Mouse (Mus musculus) myocyte (in vitro differentiated cells): Measurements from ENCODE around the gene Olfr273. TPM values are rescaled to one million over a fixed set of nuclear protein-coding genes. Genes with fewer than 3 reads are reported as not detected.
"Not testable (repeated sequence)": the region's sequence is repeated elsewhere in the genome, so short reads cannot be mapped to it uniquely, and the experiment has no call there.

Experiments
- H3K27me3 ChIP-seq: one replicate; pipeline ENCODE4 v1.6.1; 2011; ENCODE audit not compliant: control insufficient read depth, insufficient read depth, insufficient read length
- H3K36me3 ChIP-seq: one replicate; pipeline ENCODE4 v1.6.1; 2011; ENCODE audit not compliant: control insufficient read depth, insufficient read depth
- H3K4me2 ChIP-seq: one replicate; pipeline ENCODE4 v1.6.1; 2011; ENCODE audit warnings: low read depth, control low read depth
- H3K4me3 ChIP-seq: one replicate; pipeline ENCODE4 v1.5.1; 2011; ENCODE audit warnings: mild to moderate bottlenecking, control low read depth, moderate library complexity
- H3K79me2 ChIP-seq: one replicate; pipeline ENCODE4 v1.6.1; 2011; ENCODE audit not compliant: control insufficient read depth, insufficient read depth
- H3ac ChIP-seq: one replicate; pipeline ENCODE4 v1.6.1; 2011; ENCODE audit not compliant: control insufficient read depth, insufficient read length
- CEBPB ChIP-seq: IDR thresholded peaks from 2 replicates; pipeline ENCODE4 v1.6.1; 2011; ENCODE audit warnings: mild to moderate bottlenecking, moderate library complexity; ENCODE audit not compliant: poor library complexity, insufficient read depth, severe bottlenecking
- E2F4 ChIP-seq: IDR thresholded peaks from one replicate; pipeline ENCODE4 v1.6.1; 2011; ENCODE audit warnings: mild to moderate bottlenecking, control low read depth, moderate library complexity; ENCODE audit not compliant: insufficient read depth
- MAX ChIP-seq: IDR thresholded peaks from one replicate; pipeline ENCODE4 v1.6.1; 2011; ENCODE audit warnings: low read depth, mild to moderate bottlenecking, control low read depth
- MYOD1 ChIP-seq, 3 experiments: IDR thresholded peaks; one replicate each; pipeline ENCODE4 v1.6.1; 2011; ENCODE audit warnings: control low read depth in 2 of 3, low read depth in 2 of 3, mild to moderate bottlenecking in 2 of 3, moderate library complexity in 1 of 3; ENCODE audit not compliant: insufficient read length in 2 of 3, control insufficient read depth in 1 of 3
- MYOG ChIP-seq, 3 experiments: IDR thresholded peaks; one replicate each; pipeline ENCODE4 v1.6.1; 2011; ENCODE audit warnings: control low read depth in 2 of 3, low read depth in 2 of 3, mild to moderate bottlenecking in 2 of 3; ENCODE audit not compliant: insufficient read length in 2 of 3, control insufficient read depth in 1 of 3, insufficient read depth in 1 of 3
- POLR2A ChIP-seq: IDR thresholded peaks from one replicate; pipeline ENCODE4 v1.6.1; 2011; ENCODE audit warnings: low read depth, mild to moderate bottlenecking, control low read depth, moderate library complexity; ENCODE audit not compliant: insufficient read length
- POLR2AphosphoS2 ChIP-seq: IDR thresholded peaks from one replicate; pipeline ENCODE4 v1.6.1; 2011; ENCODE audit warnings: low read depth, control low read depth; ENCODE audit not compliant: insufficient read length
- REST ChIP-seq: IDR thresholded peaks from one replicate; pipeline ENCODE4 v1.6.1; 2011; ENCODE audit warnings: mild to moderate bottlenecking, control low read depth, moderate library complexity; ENCODE audit not compliant: insufficient read depth, insufficient read length
- SRF ChIP-seq: IDR thresholded peaks from one replicate; pipeline ENCODE4 v1.6.1; 2011; ENCODE audit warnings: low read depth; ENCODE audit not compliant: control insufficient read depth, insufficient read length
- TCF12 ChIP-seq: IDR thresholded peaks from one replicate; pipeline ENCODE4 v1.6.1; 2011; ENCODE audit warnings: mild to moderate bottlenecking, control low read depth; ENCODE audit not compliant: poor library complexity, insufficient read depth, severe bottlenecking
- TCF3 ChIP-seq: IDR thresholded peaks from one replicate; pipeline ENCODE4 v1.6.1; 2011; ENCODE audit warnings: low read depth, control low read depth; ENCODE audit not compliant: insufficient read length
- USF1 ChIP-seq: IDR thresholded peaks from one replicate; pipeline ENCODE4 v1.6.1; 2011; ENCODE audit warnings: low read depth, mild to moderate bottlenecking, control low read depth, moderate library complexity
- polyA plus RNA-seq: library from polyadenylated mRNA; unstranded; fragments of >200 nt; fragmentation: generic; extraction: Trizol; gene quantifications from one replicate; pipeline ENCODE4 v1.2.1, GENCODE M21; 2012; ENCODE audit warnings: missing spikeins

Olfr273 gene
- not detected for polyA plus RNA-seq

DNA sequence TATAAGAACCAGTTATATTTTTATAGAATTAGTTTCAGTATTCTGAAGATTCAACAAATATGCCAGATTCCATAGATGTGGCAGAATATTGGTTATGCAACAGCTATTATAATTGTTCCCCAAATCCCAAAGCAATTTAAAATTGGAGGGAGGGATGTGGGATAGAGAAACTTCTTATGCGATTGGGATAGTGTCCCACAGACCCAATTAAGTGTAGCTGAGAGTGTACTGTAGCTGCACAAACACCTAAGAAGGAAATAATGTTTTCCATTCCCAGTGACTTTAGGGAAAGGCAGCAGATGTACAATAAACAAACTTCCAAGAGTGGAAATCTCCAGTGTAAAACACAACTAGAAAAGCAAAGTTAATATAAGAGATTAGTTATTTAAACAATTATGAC lies at the start of gene Olfr273:
Gene Olfr273, minus strand, starts transcription at position 101 of the 400 bp plus-strand sequence.
- Histone ChIP-seq H3ac (no peak within 1 kb of the TSS), H3K79me2 (no peaks in the 10 kb centered on the region), H3K4me2 (no peak within 1 kb of the TSS), H3K27me3 (no peaks in the 10 kb centered on the region), H3K4me3 (no peak within 1 kb of the TSS), H3K36me3 (no peaks in the 10 kb centered on the region)
- TF ChIP-seq SRF = no peak
- no peak for TF ChIP-seq TCF12
- no peak for TF ChIP-seq POLR2AphosphoS2
- no peak for TF ChIP-seq USF1
- no peak for TF ChIP-seq CEBPB
- no peak for TF ChIP-seq MYOD1 (IDR thresholded peaks at IDR 0.05; ENCODE audit: control insufficient read depth in 1 of 3, insufficient read length in 2 of 3, low read depth in 2 of 3)
- TF ChIP-seq POLR2A = no peak
- no peak for TF ChIP-seq MYOG (IDR thresholded peaks at IDR 0.05; ENCODE audit: control insufficient read depth in 1 of 3, insufficient read depth in 1 of 3, insufficient read length in 2 of 3, low read depth in 2 of 3)
- TF ChIP-seq REST = no peak
- no peak for TF ChIP-seq E2F4
- TF ChIP-seq TCF3 = no peak
- no peak for TF ChIP-seq MAX

DNA sequence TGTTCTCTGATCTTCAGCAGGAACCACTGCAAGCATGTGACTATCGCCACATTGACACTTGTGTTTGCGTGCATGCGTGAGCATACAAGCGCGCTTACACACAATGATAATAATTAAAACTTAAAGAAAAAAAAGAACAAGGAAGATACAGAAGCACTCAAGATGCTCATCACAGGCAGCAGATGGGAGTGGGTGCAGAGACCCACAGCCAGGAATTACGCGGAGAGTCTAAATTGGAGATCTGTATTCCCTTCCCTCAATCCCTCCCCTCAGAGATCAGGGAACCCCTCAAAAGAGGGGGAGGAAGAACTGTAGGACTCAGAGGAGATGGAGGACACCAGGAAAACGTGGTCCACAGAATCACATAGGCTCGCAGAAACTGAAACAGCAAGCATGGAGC lies 5.1 kb upstream of the Olfr273 start:
- TF ChIP-seq CEBPB (no peak), E2F4 (no peak)
- no peaks in the 10 kb centered on the region for H3K79me2 ChIP-seq
- H3K4me2 ChIP-seq = no peak overlapping the region
- no peak overlapping the region for H3ac ChIP-seq
- H3K36me3 ChIP-seq = no peaks in the 10 kb centered on the region
- H3K27me3 ChIP-seq = no peaks in the 10 kb centered on the region
- H3K4me3 ChIP-seq = no peak overlapping the region

- no peak for TF ChIP-seq TCF12
- TF ChIP-seq REST = no peak
- TF ChIP-seq TCF3 = no peak
- TF ChIP-seq CEBPB = no peak
- TF ChIP-seq POLR2AphosphoS2 = no peak
These were observed 9.4 kb downstream of the Olfr273 start for GRCm38 (mm10) chr4:52849672-52850071.

GRCm38 (mm10) chr4:52849039-52849635 lies 9.9 kb downstream of the Olfr273 start:
- H3K27me3 ChIP-seq = no peaks in the 10 kb centered on the region
- TF ChIP-seq SRF (no peak), MYOG (IDR thresholded peaks at IDR 0.05; ENCODE audit: control insufficient read depth in 1 of 3, insufficient read depth in 1 of 3, insufficient read length in 2 of 3, low read depth in 2 of 3) (no peak), POLR2AphosphoS2 (no peak), MAX (no peak), USF1 (no peak), REST (no peak), CEBPB (no peak), POLR2A (no peak), MYOD1 (IDR thresholded peaks at IDR 0.05; ENCODE audit: control insufficient read depth in 1 of 3, insufficient read length in 2 of 3, low read depth in 2 of 3) (no peak), E2F4 (no peak), TCF12 (no peak), TCF3 (no peak)
- H3ac ChIP-seq = no peak overlapping the region
- H3K4me3 ChIP-seq = no peak overlapping the region
- no peak overlapping the region for H3K4me2 ChIP-seq
- no peaks in the 10 kb centered on the region for H3K79me2 ChIP-seq
- H3K36me3 ChIP-seq = no peaks in the 10 kb centered on the region

More at GRCm38 (mm10) chr4:52849672-52850071, 9.4 kb downstream of the Olfr273 start:
- Histone ChIP-seq H3K4me3 (no peak overlapping the region), H3K4me2 (no peak overlapping the region), H3K79me2 (no peaks in the 10 kb centered on the region), H3ac (no peak overlapping the region), H3K27me3 (no peaks in the 10 kb centered on the region), H3K36me3 (no peaks in the 10 kb centered on the region)

DNA sequence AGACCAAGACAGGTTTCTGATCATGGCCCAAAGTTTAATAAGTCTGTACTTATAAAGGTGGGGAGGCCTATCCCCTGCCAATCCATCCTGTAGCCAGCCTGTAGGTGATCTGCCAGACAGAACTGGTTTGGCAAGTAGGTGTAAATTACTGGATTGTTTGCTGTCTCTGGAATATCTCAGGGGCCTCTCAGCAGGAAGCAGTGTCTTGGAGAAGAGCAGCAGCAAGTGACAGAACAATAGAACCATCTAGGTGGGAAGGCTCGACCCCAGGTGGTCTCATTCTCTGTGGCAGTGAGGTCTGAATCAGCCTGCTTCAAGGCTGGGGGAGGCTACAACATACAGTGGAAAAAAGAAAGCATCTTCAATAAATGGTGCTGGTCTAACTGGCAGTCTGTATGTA lies 13.6 kb downstream of the Olfr273 start:
- not testable (repeated sequence) for H3K36me3 ChIP-seq, H3K4me2 ChIP-seq, H3K4me3 ChIP-seq, H3K27me3 ChIP-seq, H3K79me2 ChIP-seq, H3ac ChIP-seq

DNA sequence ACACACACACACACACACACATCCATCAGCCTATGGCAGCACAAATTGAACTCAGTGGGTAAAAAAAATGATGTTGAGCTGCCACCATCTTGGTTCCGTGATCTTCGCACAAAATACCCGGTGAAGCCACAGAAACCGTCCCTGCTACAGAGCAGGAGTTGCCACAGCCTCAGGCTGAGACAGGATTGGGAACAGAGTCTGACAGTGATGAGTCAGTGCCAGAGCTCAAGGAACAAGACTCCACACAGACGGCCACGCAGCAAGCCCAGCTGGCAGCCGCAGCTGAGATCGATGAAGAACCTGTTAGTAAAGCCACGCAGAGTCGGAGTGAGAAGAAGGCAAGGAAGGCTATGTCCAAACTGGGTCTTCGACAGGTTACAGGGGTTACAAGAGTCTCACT lies 37.7 kb downstream of the Olfr273 start:
- H3K79me2 ChIP-seq = no peaks in the 10 kb centered on the region
- no peaks in the 10 kb centered on the region for H3K36me3 ChIP-seq
- H3K4me2 ChIP-seq = no peak overlapping the region
- H3ac ChIP-seq = no peak overlapping the region
- H3K27me3 ChIP-seq = no peaks in the 10 kb centered on the region
- no peak overlapping the region for H3K4me3 ChIP-seq
- TF ChIP-seq REST (no peak), MYOD1 (IDR thresholded peaks at IDR 0.05; ENCODE audit: control insufficient read depth in 1 of 3, insufficient read length in 2 of 3, low read depth in 2 of 3) (no peak), CEBPB (no peak), USF1 (no peak)
